Comparison of ENCODE assay signal across 10 mouse cellular contexts in genomic region chr7:139544706-139545625, GRCm38 (mm10). TPM values are rescaled to one million over a fixed set of nuclear protein-coding genes. Genes with fewer than 3 reads are reported as not detected.
DNase-seq lines count a peak whose midpoint lies in the region; TF ChIP-seq lines count a peak whose summit lies in the region.
"Had no signal": no experiment of that assay in that cellular context is flagged by ENCODE, and none has a peak within 500 bp of the region (broad histone marks: within the 10 kb centered on the region; RNA-seq: fewer than 3 reads in every experiment).

No protein-coding gene starts in this region.

- TF ChIP-seq CTCF in layer of hippocampus, adult 2 months (conservative IDR thresholded peaks at IDR 0.05), result no peak

- intact Hi-C loops in left cerebral cortex, postnatal 10 days (cut with DNase I), result no loop called here

- no peak overlapping the region for H3K4me3 ChIP-seq in layer of hippocampus, adult 2 months
- H3K4me3 ChIP-seq: megakaryocyte, embryonic 14.5 days had no signal

- peak; percentile 28 to 51 for DNase-seq in layer of hippocampus, adult 2 months (ENCODE audit: low spot score in 2 of 2)
- no peak for DNase-seq in layer of hippocampus, adult 9-10 months (ENCODE audit: low spot score)
- peak; percentile 22 to 45 for DNase-seq in frontal cortex, adult 2 months (ENCODE audit: extremely low spot score in 1 of 2, low spot score in 1 of 2)
- peak; percentile 23 to 42 for DNase-seq in left cerebral cortex, postnatal 10 days (ENCODE audit: extremely low spot score in 1 of 2, low spot score in 2 of 2)
- DNase-seq in right cerebral cortex, postnatal 10 days (ENCODE audit: low spot score in 2 of 2), result peak; percentile 57 to 70
- DNase-seq in adrenal gland, adult 18-20 months (ENCODE audit: low spot score in 2 of 2), result no peak
- no peak for DNase-seq in urinary bladder, postnatal 14 days (ENCODE audit: low spot score)
- no peak for DNase-seq in lung, postnatal 14 days

- peak overlapping the region; percentile 87 for H3K27ac ChIP-seq in layer of hippocampus, adult 2 months

RNA-seq across cellular contexts. Expression of gene Nkx6-2, which starts 37.6 kb away (rescaled TPM):
- 1 to 10 TPM; 8.0 to 8.2 TPM for total RNA-seq in layer of hippocampus, adult 2 months (2021)
- polyA plus RNA-seq in frontal cortex, adult 2 months (2012; rRNA removed), result 9.2 and 11.4 TPM in 2 replicates
- under 1 TPM; 0.39 to 0.75 TPM for total RNA-seq in left cerebral cortex, postnatal 10 days (2021)
- under 1 TPM; 0.16 to 0.17 TPM for total RNA-seq in adrenal gland, adult 18-20 months (2021)
- polyA plus RNA-seq: gonadal fat pad, adult 2 months had no signal

Comparison
In these comparisons a context has a peak if more than half of its experiments do, and no peak if none do; other contexts are left out.
1. DNase-seq: peak in layer of hippocampus, adult 2 months (2 of 2), frontal cortex, adult 2 months (2 of 2), left cerebral cortex, postnatal 10 days (2 of 2) and right cerebral cortex, postnatal 10 days (2 of 2); none in layer of hippocampus, adult 9-10 months (single experiment), adrenal gland, adult 18-20 months (0 of 2), urinary bladder, postnatal 14 days (single experiment) and lung, postnatal 14 days (single experiment).
2. RNA of gene Nkx6-2, which starts 37.6 kb away (total RNA-seq): 8.0 to 8.2 TPM in layer of hippocampus, adult 2 months; 0.39 to 0.75 TPM in left cerebral cortex, postnatal 10 days and 0.16 to 0.17 TPM in adrenal gland, adult 18-20 months; every median in the first group is over 4 times any median in the second.